Mouse (Mus musculus): Measurements from ENCODE around the gene Adgre5. TPM values are rescaled to one million over a fixed set of nuclear protein-coding genes. Genes with fewer than 3 reads are reported as not detected.

Gene Adgre5
- polyA plus RNA-seq, 1 experiment from 2014 or later = 46.1 TPM

DNA sequence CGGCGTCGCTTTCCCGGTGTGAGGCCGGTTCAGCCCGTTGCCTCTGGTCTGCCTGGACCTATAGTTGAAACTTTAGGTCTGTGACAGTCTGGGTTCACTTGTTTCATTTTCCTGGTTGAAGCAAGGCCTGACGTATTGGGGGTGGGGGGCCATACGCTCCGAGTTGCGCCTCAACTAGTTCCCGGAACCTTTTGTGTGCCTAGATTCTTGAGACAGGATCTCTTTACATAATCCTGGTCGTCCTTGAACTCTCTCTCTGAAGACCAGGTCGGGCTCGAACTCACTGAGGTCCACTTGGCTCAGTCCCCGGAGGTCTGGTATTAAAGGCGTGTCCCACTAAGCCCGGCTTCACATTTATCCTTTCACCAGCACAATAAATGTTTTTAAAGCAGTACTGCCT, 25.4 kb downstream of the Adgre5 start:
- Histone ChIP-seq H3K36me3 (peaks cover 21% of the 10 kb centered on the region), H3K9ac (peak overlapping the region; percentile 76), H3K4me2 (peak overlapping the region; percentile 70), H3K9me3 (no peaks in the 10 kb centered on the region), H3K27ac (peak overlapping the region; percentile 91), H3K4me3 (peak overlapping the region; percentile 90), H3K27me3 (no peaks in the 10 kb centered on the region), H3K4me1 (peaks cover 19% of the 10 kb centered on the region)
- no peak for ATAC-seq (ENCODE audit: insufficient number of reproducible peaks, low FRiP score, low TSS enrichment, low read depth)
- 1% methylated on average over 17 of the region's 17 CpGs for WGBS

DNA sequence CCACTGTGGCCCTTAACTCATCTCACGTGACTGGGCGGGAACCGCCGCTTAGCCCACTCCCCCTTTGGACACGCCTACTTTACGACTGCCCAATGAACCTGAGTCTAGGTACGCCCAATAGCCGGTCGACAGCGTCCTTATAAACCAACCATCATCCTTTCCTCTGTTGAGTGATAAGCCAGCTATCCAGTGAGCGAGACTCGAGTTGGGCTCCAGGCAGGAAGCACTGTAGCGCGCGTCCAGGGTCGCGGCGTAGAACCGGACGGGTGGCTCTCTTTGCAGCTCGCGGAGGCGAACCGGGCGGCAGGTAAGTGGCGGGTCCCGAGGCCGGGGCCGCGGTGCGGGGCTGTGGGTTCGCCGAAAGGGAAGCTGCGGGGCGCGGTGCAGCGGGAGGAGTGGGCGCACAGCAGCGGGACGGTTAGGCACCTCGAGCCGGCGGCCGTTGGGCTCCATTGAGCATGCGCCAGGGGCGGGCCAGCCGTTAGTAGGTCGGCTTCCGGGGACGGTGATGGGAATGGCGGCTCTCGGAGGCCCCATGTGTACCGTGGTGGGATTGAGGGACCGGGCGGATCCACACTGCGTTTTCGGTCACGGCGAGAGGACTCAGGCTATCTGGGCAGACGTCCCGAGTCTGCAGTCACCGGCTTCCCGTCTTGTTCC, 26.0 kb downstream of the Adgre5 start, which contains the start of gene Ddx39:
Gene Ddx39 (plus strand): TSS at position 147 of the 660 bp plus-strand sequence.
- ATAC-seq (ENCODE audit: insufficient number of reproducible peaks, low FRiP score, low TSS enrichment, low read depth) = peak; percentile 99
- Histone ChIP-seq H3K27ac (peak within 1 kb of the TSS; percentile 91), H3K36me3 (peaks cover 15% of the 10 kb centered on the region), H3K9ac (peak within 1 kb of the TSS; percentile 76), H3K4me2 (peak within 1 kb of the TSS; percentile 70), H3K9me3 (no peaks in the 10 kb centered on the region), H3K4me3 (peak within 1 kb of the TSS; percentile 90), H3K4me1 (peaks cover 19% of the 10 kb centered on the region), H3K27me3 (no peaks in the 10 kb centered on the region)
- under 1% methylated on average over 63 of the region's 63 CpGs for WGBS

DNA sequence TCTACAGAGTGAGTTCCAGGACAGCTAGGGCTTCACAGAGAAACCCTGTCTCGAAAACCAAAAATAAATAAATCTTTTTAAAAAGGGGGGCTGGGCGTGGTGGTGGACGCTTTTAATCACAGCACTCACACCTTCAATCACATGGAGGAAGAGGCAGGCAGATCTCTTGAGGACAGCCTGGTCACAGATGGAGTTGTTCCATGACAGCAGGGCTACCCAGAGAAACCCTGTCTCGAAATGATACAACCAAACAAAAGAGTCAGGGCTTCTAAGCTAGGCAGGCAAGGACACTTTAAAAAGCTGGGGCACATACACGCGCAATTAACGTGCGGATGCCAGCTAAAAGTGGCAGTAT, 26.5 kb downstream of the Adgre5 start:
- H3K4me1 ChIP-seq = peaks cover 19% of the 10 kb centered on the region
- ATAC-seq (ENCODE audit: insufficient number of reproducible peaks, low FRiP score, low TSS enrichment, low read depth) = no peak
- peak overlapping the region; percentile 55 for H3K4me2 ChIP-seq
- 18% methylated on average over 8 of the region's 8 CpGs for WGBS
- no peak overlapping the region for H3K27ac ChIP-seq
- H3K27me3 ChIP-seq = no peaks in the 10 kb centered on the region
- no peaks in the 10 kb centered on the region for H3K9me3 ChIP-seq
- H3K36me3 ChIP-seq = peaks cover 10% of the 10 kb centered on the region
- no peak overlapping the region for H3K9ac ChIP-seq
- H3K4me3 ChIP-seq = peak overlapping the region; percentile 90

DNA sequence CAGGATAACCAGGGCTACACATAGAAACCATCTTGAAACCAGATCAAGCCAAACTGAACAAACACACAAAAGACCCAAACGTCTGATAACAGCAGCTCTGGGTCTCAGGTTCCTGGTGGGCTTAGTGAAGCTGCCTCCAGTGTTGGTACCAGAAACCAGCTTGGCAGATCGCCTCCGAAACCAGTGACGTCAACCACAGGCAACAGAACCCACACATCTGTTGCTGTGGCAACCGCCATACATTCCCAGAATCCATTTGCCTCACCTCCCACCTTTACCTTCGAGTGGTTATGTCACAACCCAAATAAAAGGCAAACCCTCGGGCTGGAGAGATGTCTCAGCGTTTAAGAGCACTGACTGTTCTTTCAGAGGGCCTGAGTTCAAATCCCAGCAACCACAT, 33.6 kb downstream of the Adgre5 start:
- ATAC-seq (ENCODE audit: insufficient number of reproducible peaks, low FRiP score, low TSS enrichment, low read depth) = no peak
- H3K4me2 ChIP-seq = no peak overlapping the region
- H3K9ac ChIP-seq = no peak overlapping the region
- H3K4me3 ChIP-seq = no peak overlapping the region
- H3K27ac ChIP-seq = no peak overlapping the region
- H3K27me3 ChIP-seq = no peaks in the 10 kb centered on the region
- no peaks in the 10 kb centered on the region for H3K36me3 ChIP-seq
- no peaks in the 10 kb centered on the region for H3K9me3 ChIP-seq
- no peaks in the 10 kb centered on the region for H3K4me1 ChIP-seq
- 70% methylated on average over 8 of the region's 8 CpGs for WGBS

DNA sequence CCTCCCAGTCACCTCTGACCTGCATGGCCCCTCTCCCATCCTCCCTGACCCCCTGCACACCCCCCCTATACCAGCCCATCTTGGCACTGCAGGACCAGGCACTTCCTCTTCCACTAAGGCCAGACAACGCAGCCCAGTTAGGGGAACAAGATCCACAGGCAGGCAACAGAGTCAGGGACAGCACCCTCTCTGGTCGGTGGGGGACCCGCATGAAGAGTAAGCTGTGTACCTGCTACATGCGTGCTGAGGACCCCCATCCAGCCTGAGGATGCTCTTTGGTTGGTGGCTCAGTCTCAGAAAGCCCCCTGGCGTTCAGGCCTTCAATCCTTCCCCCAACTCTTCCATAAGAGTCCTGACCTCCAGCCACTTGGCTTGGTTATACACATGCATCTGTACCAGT, 34.7 kb downstream of the Adgre5 start:
- WGBS = 60% methylated on average over 5 of the region's 5 CpGs
- no peak overlapping the region for H3K4me2 ChIP-seq
- ATAC-seq (ENCODE audit: insufficient number of reproducible peaks, low FRiP score, low TSS enrichment, low read depth) = no peak

DNA sequence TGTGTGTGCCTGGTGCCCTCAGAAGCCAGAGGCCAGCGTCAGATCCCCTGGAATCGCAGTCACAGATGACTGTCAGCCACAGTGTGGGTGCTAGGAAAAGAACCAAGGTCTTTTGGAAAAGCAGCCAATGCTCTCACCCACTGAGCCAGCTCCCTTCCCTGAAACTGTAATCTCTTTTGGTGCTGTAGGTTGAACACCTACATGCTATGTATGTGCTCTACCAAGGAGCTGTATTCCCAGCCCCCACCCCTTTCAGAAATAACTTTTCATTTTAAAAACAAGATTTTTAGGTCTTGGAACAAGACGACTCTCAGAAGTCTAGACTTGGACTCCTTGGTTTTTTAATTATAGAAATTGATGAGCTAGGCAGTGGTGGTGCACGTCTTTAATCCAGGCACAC, 37.7 kb downstream of the Adgre5 start:
- Histone ChIP-seq H3K9ac (no peak overlapping the region), H3K27me3 (no peaks in the 10 kb centered on the region), H3K36me3 (no peaks in the 10 kb centered on the region), H3K4me2 (no peak overlapping the region), H3K4me1 (peaks cover 13% of the 10 kb centered on the region), H3K9me3 (no peaks in the 10 kb centered on the region), H3K27ac (no peak overlapping the region), H3K4me3 (no peak overlapping the region)
- WGBS = 81% methylated on average over 4 of the region's 4 CpGs
- no peak for ATAC-seq (ENCODE audit: insufficient number of reproducible peaks, low FRiP score, low TSS enrichment, low read depth)

More for the DNA sequence above, 34.7 kb downstream of the Adgre5 start:
- Histone ChIP-seq H3K9me3 (no peaks in the 10 kb centered on the region), H3K36me3 (no peaks in the 10 kb centered on the region), H3K9ac (no peak overlapping the region), H3K27ac (no peak overlapping the region), H3K4me3 (no peak overlapping the region), H3K4me1 (no peaks in the 10 kb centered on the region), H3K27me3 (no peaks in the 10 kb centered on the region)

DNA sequence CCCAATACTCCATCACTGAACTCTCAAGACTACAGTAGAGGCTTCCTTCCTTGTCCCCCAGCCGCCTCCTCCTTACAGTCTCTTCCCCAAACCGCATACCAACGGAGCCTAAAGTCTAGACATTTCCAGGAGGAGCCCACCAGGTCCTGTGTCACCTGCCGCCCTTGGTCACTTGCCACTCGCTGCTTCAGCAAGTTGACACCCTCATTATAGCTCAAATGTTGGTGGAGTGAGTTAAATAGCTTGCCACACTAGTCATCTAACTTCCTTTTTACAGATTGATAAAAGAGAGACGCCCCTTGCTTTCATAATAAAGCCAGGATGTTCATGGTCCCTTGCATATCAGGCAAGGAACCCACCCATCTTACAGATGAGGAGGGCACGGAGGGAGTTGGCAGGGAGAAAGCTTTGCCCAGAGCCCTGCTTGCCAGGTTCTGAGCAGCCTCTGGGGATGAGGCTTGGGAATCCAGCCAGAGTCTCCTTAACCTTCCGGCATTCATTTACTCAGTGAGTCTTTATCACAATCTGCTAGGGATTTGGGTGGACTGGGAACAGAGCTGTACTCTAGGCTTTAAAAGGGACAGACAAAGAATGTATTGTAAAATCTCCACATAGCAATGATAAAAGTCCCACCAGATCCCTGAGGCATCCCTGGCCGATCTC, 40.6 kb downstream of the Adgre5 start:
- no peak overlapping the region for H3K27ac ChIP-seq
- H3K4me3 ChIP-seq = no peak overlapping the region
- H3K9me3 ChIP-seq = no peaks in the 10 kb centered on the region
- H3K4me2 ChIP-seq = no peak overlapping the region
- H3K9ac ChIP-seq = no peak overlapping the region
- no peaks in the 10 kb centered on the region for H3K27me3 ChIP-seq
- 77% methylated on average over 9 of the region's 9 CpGs for WGBS
- no peaks in the 10 kb centered on the region for H3K36me3 ChIP-seq
- no peak for ATAC-seq (ENCODE audit: insufficient number of reproducible peaks, low FRiP score, low TSS enrichment, low read depth)
- H3K4me1 ChIP-seq = peaks cover 34% of the 10 kb centered on the region

DNA sequence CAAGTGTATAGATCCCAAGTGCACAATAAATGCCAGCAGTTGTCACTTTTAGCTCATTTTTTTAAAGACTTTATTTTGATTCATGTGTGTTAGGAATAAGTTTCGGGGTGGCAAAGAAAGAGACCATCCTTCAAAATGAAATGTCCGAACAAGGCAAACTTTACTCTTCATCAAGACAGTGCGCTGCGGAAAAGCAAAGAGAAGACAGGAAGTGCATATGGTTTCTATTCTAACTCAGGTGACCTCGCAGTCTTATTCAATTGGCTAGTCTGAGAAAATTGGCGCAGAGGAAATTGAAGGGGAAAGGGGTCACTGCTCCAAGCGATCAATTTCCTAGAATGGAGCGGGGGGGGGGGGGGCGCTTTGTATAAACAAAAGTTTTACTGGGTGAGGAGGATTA, 41.6 kb downstream of the Adgre5 start:
- no peaks in the 10 kb centered on the region for H3K36me3 ChIP-seq
- H3K4me3 ChIP-seq = peak overlapping the region; percentile 89
- ATAC-seq (ENCODE audit: insufficient number of reproducible peaks, low FRiP score, low TSS enrichment, low read depth) = no peak
- H3K27me3 ChIP-seq = no peaks in the 10 kb centered on the region
- peak overlapping the region; percentile 91; the same call in 1 of the 2 replicates for H3K9ac ChIP-seq
- peak overlapping the region; percentile 90 for H3K4me2 ChIP-seq
- no peaks in the 10 kb centered on the region for H3K9me3 ChIP-seq
- WGBS = 15% methylated on average over 9 of the region's 9 CpGs
- H3K27ac ChIP-seq = peak overlapping the region; percentile 80
- peaks cover 34% of the 10 kb centered on the region for H3K4me1 ChIP-seq

DNA sequence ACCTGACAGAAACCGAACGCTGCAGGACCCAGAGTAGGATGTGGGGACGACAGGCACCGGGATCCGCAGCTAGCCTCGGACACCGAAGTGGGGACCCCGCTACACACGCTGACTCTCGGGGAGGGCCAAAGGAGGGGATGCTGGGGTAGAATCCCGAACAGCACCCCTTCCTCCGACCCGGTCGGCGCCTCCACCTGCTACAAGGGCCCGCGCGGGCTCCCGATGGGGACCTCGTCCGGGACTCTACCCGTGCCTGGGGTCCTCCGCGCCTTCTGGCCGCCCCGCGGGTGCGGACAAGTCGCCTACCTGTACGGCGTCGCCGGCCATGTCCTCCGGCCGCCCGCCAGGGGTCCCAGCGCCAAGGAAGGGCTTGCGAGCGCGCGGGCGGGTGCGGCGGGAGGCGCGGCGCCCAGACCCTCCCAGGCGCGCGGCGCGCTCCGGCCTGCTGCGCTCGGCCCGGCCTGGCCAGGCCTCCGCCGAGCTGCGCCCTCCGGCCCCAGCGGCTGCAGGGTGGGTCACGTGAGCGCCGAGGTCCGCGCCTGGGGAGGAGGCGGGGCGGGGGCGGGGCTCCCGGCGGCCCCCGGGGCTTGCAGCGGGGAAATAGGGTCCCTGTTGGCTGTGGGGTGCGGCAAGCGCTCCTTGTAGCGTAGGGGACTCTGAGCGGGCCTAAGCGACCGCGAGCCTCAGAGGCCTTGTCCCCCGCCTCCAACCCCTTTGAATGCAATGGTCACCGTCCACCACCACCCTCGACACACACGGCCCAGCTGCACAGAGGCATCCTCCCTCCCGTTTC, 42.3 kb downstream of the Adgre5 start, which contains the start of gene Pkn1:
Gene Pkn1 (minus strand): TSS at position 519 of the 793 bp plus-strand sequence.
- peak; percentile 82 for ATAC-seq (ENCODE audit: insufficient number of reproducible peaks, low FRiP score, low TSS enrichment, low read depth)
- peak within 1 kb of the TSS; percentile 90 for H3K4me2 ChIP-seq
- peak within 1 kb of the TSS; percentile 80 for H3K27ac ChIP-seq
- H3K4me3 ChIP-seq = peak within 1 kb of the TSS; percentile 89
- no peaks in the 10 kb centered on the region for H3K36me3 ChIP-seq
- H3K4me1 ChIP-seq = peaks cover 34% of the 10 kb centered on the region
- peak within 1 kb of the TSS; percentile 91 for H3K9ac ChIP-seq
- under 1% methylated on average over 77 of the region's 85 CpGs for WGBS
- H3K27me3 ChIP-seq = no peaks in the 10 kb centered on the region
- no peaks in the 10 kb centered on the region for H3K9me3 ChIP-seq

DNA sequence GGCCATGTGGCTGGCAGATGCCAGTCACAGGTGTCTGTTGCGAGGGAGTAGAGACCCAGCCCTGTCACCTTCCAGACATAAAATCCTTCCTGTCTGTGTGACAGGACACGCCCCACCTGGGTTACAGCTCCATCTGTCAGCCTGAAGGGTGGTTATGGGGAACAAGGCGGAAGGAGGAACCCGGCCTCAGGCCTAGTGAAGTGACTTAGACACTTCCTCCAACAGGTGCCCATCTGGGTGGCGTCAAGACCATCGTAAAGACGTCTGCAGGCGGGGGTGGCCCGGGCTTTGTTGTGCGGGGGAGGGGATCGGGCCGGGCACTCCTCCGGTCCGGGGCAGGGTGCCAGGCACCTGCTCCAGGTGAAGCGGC, 42.9 kb downstream of the Adgre5 start:
- 4% methylated on average over 15 of the region's 15 CpGs for WGBS
- Histone ChIP-seq H3K9ac (peak overlapping the region; percentile 91), H3K36me3 (no peaks in the 10 kb centered on the region), H3K4me1 (peaks cover 34% of the 10 kb centered on the region), H3K9me3 (no peaks in the 10 kb centered on the region), H3K27ac (peak overlapping the region; percentile 80), H3K4me3 (peak overlapping the region; percentile 89), H3K27me3 (no peaks in the 10 kb centered on the region), H3K4me2 (peak overlapping the region; percentile 90)
- ATAC-seq (ENCODE audit: insufficient number of reproducible peaks, low FRiP score, low TSS enrichment, low read depth) = no peak

DNA sequence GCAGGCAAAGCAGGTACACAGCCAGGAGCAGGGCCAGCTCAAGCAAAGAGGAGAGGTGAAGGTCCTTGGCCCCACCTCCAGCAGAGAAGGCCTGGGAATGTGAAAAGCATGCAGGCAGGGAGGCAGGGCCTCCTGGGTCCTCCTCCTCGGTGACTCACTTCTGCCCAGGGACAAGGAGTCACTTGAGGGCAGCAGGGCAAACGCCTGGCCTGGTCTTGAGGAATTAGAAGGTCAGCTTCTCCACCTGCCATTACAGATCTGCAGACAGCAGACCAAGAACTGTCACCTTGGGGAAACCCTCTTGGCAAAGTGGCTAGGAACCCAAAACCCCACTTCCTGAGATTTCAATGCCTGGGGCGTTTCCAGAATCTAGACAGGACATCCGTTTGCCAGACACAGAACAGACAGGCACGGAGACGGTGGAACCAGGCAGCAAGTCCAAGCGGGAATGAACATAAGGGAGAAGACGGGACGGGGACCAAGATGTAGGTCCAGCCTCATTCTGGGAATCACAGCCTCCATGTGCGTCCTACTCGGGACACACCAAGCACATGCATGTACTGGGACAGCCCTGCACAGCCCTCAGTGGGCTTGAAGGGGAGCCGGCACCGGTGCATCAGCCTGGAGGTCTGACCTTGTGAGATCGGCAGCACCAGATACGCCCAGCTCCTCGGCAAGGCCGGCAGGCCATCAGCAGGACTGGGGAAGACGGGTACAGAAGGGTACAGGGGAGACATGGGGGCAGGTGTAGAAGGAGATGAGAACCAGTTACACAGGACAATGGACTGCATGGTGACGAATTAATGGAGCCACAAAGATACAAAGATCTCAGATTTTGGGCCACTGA, 43.5 kb downstream of the Adgre5 start:
- H3K4me2 ChIP-seq = peak overlapping the region; percentile 90
- peak overlapping the region; percentile 89 for H3K4me3 ChIP-seq
- WGBS = 45% methylated on average over 19 of the region's 19 CpGs

More for the DNA sequence above, 43.5 kb downstream of the Adgre5 start:
- Histone ChIP-seq H3K4me1 (peaks cover 34% of the 10 kb centered on the region), H3K36me3 (peaks cover 2% of the 10 kb centered on the region), H3K9me3 (no peaks in the 10 kb centered on the region), H3K27me3 (no peaks in the 10 kb centered on the region), H3K27ac (peak overlapping the region; percentile 19; the same call in 1 of the 2 replicates), H3K9ac (peak overlapping the region; percentile 5; the same call in 1 of the 2 replicates)
- ATAC-seq (ENCODE audit: insufficient number of reproducible peaks, low FRiP score, low TSS enrichment, low read depth) = no peak
